Mouse (Mus musculus): ENCODE data around the gene Ostc.

The Ostc gene

DNA sequence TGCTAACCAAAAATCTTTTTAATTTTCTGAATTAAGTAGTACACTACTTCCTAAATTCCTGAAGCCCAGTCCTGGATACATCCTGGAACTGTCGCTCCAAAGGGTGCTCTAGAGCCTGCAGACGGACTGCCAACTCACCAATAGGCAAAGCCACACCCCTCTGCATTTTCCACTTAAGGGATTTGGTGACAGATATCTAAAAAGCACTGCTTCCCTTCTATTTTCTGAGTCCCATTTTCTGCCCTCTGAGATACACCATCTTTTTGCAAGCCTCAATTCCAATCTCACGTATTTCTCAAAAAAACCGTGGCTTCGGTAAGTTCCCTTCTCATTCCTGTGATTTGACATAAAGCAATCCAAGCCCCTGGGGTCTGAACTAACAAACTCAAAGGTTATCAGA lies 715 bp downstream of the Ostc start:
- DNase-seq = no peak

DNA sequence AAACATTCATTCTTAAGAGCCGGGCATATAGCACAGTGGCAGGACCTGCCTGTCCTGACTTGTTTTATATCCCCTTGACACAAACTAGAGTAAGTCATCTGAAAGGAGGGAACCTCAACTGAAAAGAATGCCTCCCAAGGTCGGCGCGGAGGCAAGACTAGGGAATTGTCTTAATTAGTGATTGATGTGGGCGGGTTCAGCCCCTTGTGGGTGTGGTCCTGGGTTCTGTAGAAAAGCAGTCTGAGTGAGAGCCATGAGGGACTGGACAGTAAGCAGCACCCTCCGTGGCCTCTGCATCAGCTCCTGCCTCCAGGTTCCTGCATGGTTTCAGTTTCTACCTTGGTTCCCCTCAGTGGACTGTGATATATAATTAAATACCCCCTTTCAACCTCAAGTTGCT lies 7.0 kb downstream of the Ostc start:
- no peak for DNase-seq

DNA sequence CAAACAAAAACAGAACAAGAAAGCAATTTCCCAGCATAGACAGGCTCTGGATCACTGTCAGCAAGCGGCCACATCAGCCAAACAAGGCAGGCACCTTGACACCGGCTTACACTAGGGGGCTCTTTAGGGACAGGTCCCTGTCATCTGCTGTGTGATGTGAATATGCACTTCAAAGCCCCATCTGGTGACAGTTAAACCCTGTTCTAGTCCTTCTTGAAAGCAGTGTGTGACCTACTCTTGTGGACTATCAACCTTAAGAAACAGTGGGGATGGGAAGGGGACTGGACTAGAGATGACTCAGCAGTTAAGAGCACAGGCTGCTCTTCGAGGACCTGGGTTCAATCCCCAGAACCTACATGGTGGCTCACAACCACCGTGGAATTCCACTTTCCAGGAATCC lies 11.6 kb downstream of the Ostc start:
- DNase-seq = no peak

DNA sequence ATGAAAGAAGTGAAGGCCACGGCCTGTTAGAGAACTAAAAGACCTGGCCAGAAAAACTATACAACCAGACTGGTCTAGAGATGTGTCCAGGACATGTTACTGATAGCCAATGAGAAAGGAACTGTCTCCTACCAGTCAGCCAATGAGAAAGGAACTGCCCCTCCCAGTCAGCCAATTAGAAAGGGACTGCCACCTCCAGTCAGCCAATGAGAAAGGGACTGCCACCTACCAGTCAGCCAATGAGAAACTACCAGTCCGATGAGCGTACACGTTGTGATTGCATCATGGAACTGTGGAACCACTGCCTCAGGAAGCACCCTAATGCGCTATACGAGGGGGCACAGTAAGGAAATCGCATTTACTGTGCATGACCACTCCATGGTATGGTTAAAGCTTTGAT lies 14.5 kb downstream of the Ostc start:
- DNase-seq = no peak

DNA sequence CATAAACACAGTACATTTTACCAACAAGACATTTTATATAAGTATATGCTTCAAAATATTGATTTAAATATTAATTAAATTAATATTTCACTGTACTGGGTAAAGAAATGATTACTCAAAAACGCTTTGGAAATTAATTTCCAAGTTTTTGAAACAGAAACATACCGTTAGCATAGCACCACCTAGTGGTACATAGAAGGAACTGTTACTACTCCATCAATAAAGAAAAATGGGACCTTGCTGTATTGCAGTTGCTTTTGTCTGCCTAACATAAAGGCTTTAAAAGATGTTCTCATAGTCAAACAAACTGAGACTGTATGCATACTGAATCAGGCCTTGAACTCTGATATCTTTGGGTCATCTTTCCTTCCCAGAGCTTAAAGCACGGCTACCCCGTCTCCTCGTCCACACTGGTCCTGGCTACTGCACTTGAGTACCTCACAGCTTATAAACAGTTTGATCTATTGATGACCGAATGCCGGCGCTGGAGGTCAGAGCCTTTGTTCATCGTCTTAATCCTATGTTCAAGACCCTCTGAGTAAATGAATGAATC lies 15.1 kb downstream of the Ostc start:
- DNase-seq = no peak

DNA sequence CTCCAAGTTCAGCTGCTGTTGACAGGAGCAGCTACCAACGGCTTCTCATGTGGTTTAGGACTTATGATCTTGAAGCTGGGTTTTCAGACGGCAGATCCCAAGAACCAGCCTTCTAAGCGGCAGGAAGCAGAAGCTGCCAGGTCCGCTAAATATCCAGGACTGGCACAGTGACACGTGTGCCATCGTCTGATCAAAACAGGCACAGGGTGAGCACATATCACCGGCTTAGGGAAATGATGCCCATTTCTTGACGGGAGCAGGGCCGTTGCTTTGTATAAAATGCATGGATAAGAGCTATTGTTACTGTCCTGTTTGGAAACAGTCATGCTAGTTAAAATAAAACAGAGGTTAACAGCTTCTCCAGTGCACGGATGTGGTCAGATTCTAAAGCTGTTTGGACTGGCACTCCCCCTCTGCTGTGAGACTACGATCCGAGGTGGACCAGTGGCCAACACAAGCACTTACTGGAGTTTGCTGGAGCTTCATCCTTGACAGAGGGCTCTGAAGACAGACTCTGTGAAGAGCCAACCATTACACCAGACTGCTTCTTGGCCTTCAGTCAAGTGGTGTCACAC lies 17.6 kb downstream of the Ostc start:
- no peak for DNase-seq

DNA sequence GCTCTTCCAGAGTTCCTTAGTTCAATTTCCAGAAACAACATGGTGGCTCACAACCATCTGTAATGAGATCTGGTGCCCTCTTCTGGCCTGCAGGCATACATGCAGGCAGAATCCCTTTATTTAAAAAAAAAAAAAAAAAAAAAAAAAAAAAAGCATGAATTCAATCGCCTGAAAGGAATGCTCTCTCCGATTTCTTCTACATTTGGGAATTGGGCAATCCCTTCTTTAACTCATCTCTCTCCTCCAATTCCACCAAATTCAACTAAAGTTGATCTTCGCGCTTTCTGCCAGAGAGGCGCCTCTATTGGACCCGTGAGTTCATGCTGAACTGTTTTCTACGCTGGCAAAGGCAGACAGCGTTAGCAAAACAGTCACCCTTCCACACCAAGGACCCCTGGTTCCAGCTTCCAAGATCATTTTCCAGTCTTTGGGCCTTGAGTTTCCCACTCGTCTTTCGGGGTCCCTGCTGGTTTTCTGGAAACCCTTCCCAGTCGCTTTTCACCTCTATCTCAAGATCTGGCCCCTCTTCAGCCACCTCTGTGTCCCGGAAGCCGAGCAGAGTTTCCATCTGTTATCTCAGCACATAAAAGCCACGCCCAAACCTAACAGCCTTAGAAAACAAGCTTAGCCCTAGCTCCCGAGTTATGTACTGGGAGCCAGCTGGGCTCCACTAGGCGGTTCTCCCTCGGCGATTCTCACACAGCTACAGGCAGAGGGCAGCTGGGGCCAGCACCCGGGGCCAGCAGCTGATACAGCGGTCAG lies 18.2 kb downstream of the Ostc start:
- peak; percentile 62 for DNase-seq

DNA sequence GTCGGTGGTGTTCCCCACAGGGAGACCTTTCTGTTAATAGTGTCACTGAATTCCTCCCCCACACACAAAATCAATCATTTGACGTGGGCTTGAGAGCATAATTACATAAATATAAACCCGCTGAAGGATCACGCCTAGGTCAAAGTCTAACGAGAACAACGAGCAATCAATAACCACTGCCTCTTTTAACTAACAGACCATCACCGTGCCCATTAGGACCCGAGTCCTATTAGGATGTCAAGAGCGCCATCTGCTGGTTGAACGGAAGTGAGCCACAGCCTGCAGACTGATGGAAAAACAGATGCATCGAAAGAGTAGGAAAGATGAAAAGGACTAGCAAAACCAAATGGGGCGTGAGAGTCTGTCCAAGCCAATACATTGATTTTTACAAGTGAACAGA lies 19.6 kb downstream of the Ostc start:
- peak; percentile 92 for DNase-seq

DNA sequence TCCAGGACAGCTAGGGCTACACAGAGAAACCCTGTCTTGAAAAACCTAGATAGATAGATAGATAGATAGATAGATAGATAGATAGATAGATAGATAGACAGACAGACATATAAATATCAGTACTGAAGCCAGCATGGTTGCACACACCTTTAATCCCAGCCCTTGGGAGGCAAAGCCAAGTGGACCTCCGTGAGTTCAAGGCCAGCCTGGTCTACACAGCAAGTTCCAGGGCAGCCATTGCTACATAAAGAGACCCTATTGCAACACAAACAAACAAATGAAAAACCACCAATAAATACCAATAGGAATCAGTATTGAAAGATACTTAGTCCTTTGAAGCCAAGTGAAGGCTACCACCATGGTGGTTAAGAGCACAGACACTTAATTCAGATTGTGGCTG lies 22.2 kb downstream of the Ostc start:
- no peak for DNase-seq

DNA sequence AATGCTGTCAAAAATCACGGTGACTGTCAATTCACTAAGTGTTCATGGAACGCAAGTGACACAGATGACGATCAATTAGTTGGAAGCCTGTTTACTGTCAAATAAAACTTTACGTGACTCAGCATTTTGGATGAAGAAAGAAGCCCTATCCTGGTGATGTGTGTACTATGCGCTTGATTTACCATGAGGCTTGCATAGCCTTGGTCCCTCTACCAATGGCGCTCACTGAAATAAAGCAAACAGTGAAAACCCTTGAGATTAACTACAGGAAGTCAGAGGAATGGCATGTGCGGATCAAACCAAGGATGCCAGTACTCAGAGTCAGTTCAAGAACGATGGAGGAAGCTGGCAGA lies 24.3 kb downstream of the Ostc start:
- no peak for DNase-seq

DNA sequence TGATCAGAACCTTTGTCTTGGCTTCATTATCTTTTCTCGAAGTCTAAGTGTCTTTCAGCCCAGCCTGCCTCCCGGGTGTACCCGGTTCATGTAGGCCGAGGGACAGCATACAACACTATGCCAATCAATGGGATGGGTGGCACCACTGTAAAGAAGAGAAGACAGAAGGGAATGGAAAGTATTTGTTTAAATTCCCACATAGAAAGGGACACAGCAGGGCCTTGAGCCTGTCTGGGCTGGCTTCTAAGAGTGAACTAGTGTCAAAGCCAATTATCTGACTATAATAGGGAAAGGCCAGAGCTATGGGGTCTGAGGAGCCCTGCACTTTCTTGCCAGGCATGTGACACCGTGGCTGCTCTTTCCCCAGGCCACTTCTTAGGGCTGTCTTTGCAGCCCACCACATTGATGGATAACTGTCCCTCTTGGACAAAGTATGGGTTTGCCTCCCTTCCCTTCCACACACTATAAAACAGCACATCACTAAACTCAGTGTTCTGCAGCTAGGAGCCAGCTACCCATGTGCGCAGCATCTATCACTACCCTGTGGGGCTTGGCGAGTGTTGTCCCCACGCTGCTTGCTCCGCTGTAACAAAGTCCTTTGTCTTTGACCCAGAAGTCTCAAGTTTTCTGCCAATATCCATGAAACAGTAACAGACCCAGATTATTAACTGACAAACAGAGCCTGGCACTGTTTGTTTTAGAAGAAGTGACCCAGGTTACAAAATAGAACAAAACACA lies 24.8 kb downstream of the Ostc start:
- no peak for DNase-seq

DNA sequence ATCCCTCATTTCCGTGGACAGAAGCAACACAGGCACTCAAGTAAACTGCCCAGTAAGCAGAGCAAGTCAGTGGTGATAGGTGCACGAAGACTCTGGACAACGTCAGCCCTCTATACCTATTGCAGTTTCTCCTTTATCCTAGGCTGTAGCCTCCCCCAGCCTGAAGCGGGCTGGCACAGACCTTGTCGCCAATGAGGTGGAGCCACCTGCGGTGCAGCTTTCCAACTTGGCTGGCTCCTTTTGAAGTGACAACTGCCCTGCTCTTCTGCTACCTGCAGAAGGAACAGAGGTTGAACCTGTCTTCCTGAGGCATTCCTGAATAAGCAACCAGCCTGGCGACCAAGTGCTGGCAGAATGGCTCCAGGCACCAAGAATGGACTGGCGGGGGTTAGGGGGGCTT lies 25.4 kb downstream of the Ostc start:
- DNase-seq = no peak

DNA sequence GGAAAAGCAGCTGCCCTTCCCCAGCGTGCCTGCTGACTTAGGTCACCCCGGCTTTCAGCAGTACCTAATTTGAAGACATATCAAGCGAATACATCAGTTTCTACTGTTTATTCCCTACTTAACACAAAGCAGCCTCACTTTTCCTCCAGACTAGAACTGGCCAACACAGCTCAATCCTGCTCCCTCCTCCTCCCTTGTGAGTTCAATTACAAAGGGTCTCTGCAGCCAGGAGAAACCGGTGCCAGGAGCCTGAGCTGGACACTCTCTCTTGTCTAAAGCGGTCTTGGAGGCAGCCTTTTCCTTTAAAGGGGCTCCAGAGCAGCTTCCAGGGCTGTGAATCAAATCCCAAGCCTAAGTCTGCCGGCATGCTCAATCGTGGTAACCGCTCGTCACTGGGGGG lies 27.1 kb downstream of the Ostc start:
- DNase-seq = no peak

DNA sequence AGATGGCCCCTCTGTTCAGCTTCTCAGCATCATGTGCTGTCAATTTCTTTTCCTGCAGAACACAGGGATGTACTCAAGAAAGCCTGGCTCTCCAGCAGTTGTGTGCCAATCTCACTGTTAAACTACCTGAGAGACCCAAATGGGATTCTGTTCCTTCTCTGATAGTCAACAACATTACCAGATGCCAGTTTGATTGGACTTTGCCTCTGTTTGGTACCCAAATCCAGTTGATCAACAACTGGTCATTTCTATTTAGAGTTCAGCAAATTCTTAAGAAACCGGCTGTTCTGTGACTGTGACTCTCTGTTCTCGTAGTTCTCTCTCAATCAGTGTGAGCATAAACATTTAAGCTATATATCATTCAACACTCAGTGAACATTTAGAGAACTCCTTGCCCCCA lies 28.0 kb downstream of the Ostc start:
- DNase-seq = no peak

DNA sequence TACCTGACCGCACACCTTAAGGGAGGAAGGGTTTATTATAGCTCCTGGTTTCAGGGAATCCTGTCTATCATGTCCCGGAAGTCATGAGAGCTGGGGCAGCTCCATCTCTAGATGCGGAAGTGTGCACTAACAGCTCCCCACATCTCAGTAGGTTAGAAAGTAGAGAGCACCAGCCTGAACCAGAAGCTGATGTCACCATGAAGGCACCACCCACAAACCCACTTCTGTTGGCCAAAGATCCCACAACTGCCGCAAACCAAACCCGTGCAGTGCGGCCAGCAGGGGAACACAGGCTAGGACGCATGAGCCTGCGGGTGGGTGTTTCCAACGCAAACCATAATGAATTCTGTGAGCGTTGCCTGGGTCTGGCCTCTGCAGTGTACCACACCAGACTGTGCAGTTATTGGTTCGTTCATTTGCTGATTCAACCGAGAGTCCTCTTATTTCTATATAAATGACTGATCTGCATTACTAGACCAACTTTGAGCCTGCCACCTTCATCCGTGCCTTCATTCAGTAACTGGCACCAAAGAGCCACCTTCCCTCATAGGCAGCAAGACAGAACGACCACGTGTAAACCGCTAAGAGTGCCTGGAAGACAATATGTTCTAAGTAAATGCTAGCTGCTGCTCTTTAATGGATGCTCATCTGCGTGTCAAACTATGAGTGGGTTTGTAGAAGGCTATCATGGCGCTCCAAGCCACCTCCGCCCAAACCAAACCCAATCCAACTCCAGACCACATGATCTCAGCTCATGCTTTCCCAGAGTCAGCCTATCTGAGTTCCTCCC lies 31.4 kb downstream of the Ostc start:
- DNase-seq = no peak

DNA sequence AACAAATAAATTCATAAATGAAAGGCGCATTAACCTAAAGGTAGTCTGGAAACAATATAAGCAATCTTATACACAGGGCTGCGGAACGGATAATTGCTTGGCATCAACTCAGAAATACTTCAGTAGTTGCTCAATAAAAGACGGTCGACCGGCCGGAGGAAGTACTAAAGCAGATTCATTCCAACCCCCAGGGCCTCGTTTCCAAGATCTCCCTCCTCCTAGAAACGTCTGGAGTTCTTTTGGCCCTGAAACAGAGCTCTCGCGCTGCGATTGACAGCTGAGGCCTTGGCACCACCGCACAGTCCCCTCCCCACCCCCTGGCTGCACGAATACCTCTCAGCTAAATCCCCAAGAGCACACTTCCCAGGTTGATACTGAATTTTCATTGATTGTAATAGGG lies 38.0 kb downstream of the Ostc start:
- DNase-seq = no peak

DNA sequence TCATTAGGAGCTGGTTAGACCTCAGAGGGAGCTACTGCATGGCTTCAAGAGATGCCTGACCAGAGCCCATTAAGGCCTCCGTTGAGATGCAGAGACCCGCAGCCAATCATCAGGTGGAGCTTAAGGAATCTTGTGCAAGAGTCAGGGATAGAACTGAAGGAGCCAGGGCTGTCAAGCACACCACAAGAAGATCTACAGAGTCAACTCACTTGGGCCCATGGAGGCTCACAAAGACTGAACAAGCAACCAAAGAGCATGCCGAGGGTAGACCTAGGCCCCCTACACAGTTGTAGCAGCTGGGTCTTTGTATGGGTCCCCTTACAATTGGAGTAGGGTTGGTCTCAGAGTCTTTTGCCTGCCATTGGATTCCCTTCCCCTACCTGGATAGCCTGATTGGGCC lies 46.7 kb downstream of the Ostc start:
- DNase-seq = no peak

DNA sequence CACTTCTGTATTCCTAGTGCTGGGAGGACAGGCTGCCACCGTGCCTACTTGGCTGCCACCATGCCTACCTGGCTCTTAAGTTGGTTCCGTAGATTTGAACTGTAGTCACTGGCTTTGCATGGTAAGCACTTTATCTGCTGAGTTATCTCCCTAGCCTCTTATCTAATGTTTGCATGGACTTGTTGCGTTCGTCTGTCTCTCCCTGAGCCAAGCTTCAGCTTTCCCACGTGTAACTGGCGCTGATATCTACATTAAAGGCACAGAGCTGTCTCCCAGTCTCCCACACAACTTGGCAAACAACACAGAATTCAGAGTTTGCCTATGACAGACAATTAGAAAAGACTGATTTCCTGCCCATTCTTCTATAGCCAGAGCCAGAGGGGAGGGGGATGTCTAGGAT lies 48.6 kb downstream of the Ostc start:
- DNase-seq = no peak

DNA sequence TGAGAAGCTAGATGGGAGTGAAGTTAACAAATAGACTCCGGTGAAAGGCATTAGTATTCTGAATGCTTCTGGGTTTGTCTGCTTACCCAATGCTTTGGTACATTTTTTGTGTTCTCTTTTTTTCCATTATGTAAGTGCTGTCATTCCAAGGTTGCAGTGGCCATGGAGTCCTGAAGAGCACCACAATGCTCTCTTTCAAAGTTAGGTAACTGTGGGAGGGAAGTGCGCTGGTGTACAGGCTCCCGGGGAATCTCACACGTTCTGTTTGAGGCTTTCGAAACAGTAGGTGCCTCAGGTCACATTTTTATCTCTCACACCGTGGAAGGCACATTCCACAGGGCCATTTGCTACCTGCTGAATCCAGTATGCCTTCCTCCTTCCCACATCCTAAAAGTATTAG lies 59.7 kb downstream of the Ostc start:
- no peak for DNase-seq

DNA sequence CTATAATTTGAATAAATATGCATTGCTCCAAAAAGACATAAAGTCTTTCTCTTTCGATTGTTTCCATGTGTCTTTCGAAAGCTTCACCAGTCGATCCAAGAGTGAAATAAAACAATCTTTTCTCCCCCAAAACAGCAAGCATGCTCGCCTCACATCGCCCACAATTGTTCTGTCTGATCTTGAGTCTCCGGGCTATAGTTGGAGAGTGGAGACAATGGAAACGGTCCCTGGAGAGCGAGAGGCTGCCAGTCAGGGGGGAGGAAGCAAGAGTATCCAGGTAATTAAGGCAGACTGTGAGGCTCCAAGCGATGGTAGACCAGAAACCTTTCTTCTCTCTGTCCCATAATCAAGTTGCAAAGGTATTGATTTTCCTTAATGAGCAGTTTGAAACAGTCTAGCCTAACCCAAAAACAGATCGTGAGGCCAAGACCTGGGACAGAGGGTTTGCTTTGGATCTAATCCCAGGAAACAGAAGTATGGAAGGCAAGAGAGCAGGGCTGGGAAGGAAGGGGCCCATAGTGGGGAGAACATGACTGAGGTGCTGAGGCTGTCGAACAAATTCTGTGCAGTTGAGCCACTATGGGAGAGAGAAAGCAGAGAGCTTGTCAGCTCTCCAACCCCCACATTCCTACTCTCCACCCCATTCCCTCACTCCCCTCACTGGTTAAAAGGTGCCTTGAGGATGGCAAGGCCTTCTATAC lies 63.0 kb downstream of the Ostc start:
- no peak for DNase-seq

Data from kidney, postnatal 10 days (tissue).